Mouse (Mus musculus): ENCODE measurements around the gene Psmg4.
A peak's percentile ranks its signal among the peaks of the same experiment; 100 is the strongest.

GRCm38 (mm10) chr13:34187571-34187970 lies 24.8 kb downstream of the Psmg4 start:
- TF ChIP-seq CTCF (IDR thresholded peaks at IDR 0.05; ENCODE audit: borderline replicate concordance, insufficient read depth, low read depth, low read length) (peak; percentile 89), POLR2A (IDR thresholded peaks at IDR 0.05; ENCODE audit: borderline replicate concordance, insufficient read depth, low read length) (no peak)
